ENCODE assay signal across 15 mouse cellular contexts in the genomic region with DNA sequence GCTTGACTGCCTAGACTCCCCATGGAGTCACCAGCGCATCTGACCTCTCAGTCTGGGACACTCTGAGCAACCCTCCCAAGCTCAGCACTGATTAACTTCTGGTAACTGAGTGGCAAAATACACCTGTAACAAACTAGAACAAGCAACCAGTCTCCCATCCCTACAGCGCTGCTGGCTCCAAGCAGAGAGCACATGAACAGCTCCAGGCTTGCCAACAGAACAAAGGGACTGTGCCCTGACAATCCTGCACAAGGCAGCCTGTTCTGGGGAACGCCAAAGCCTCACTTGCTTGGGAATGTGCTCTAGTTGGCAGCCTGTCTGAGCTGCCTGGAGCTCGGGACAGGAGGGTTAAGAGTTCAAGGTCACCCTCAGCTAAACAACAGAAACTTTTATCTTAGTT. TPM values are rescaled to one million over a fixed set of nuclear protein-coding genes. Genes with fewer than 3 reads are reported as not detected.
DNase-seq lines count a peak whose midpoint lies in the region; ATAC-seq lines count a peak whose summit lies in the region.
"Had no signal": no experiment of that assay in that cellular context is flagged by ENCODE, and none has a peak within 500 bp of the region (broad histone marks: within the 10 kb centered on the region; RNA-seq: fewer than 3 reads in every experiment).

No protein-coding gene starts in this region.

- H3K4me3 ChIP-seq in embryonic facial prominence, embryonic 13.5 days, result no peak overlapping the region
- no peak overlapping the region for H3K4me3 ChIP-seq in embryonic facial prominence, embryonic 10.5 days
- H3K4me3 ChIP-seq: intestine, embryonic 15.5 days; limb, embryonic 13.5 days; myocyte; stomach, embryonic 15.5 days had no signal

- H3K9me3 ChIP-seq in embryonic facial prominence, embryonic 13.5 days, result no peaks in the 10 kb centered on the region
- peaks cover 7% of the 10 kb centered on the region; the same call in 1 of the 2 replicates for H3K9me3 ChIP-seq in embryonic facial prominence, embryonic 10.5 days
- H3K9me3 ChIP-seq: intestine, embryonic 15.5 days; limb, embryonic 13.5 days; stomach, embryonic 15.5 days had no signal

- no peak for DNase-seq in embryonic facial prominence, embryonic 10.5 days (ENCODE audit: low spot score)
- DNase-seq in ES-CJ7 (ENCODE audit: low read depth, low spot score), result peak; percentile 83
- peak; percentile 62 for DNase-seq in heart, adult 8-10 months (ENCODE audit: low spot score)
- DNase-seq in kidney, adult 8-10 months, result peak; percentile 85 to 92
- no peak for DNase-seq in left cerebral cortex, adult 9 months (ENCODE audit: low spot score in 2 of 2)
- DNase-seq in natural killer cell, adult 2 months (ENCODE audit: low spot score in 2 of 2), result no peak
- DNase-seq: B cell, adult 2 months; cerebellum, adult 11 months had no signal

- no peak overlapping the region for H3K9ac ChIP-seq in embryonic facial prominence, embryonic 13.5 days
- H3K9ac ChIP-seq: intestine, embryonic 15.5 days; limb, embryonic 13.5 days; stomach, embryonic 15.5 days had no signal

- no peaks in the 10 kb centered on the region for H3K4me1 ChIP-seq in embryonic facial prominence, embryonic 13.5 days
- no peaks in the 10 kb centered on the region for H3K4me1 ChIP-seq in embryonic facial prominence, embryonic 10.5 days
- H3K4me1 ChIP-seq: intestine, embryonic 15.5 days; limb, embryonic 13.5 days; stomach, embryonic 15.5 days had no signal

- no peaks in the 10 kb centered on the region for H3K27me3 ChIP-seq in embryonic facial prominence, embryonic 13.5 days
- H3K27me3 ChIP-seq in embryonic facial prominence, embryonic 10.5 days (replicated peaks; ENCODE audit: low read depth, poor library complexity, severe bottlenecking), result no peaks in the 10 kb centered on the region
- H3K27me3 ChIP-seq: intestine, embryonic 15.5 days; limb, embryonic 13.5 days; stomach, embryonic 15.5 days had no signal

- 80% methylated on average over 4 of the region's 4 CpGs for WGBS in embryonic facial prominence, embryonic 13.5 days
- WGBS in embryonic facial prominence, embryonic 10.5 days, result 87% methylated on average over 4 of the region's 4 CpGs

- H3K36me3 ChIP-seq in embryonic facial prominence, embryonic 13.5 days, result peaks cover 76% of the 10 kb centered on the region
- H3K36me3 ChIP-seq in embryonic facial prominence, embryonic 10.5 days (replicated peaks), result peaks cover 90% of the 10 kb centered on the region

- no peak for ATAC-seq in embryonic facial prominence, embryonic 13.5 days (ENCODE audit: insufficient number of reproducible peaks, insufficient read depth, low FRiP score, low TSS enrichment, low read depth)
- ATAC-seq in megakaryocyte, adult 5-6 weeks (ENCODE audit: poor library complexity, severe bottlenecking), result no peak
- ATAC-seq: intestine, embryonic 15.5 days had no signal

- H3K27ac ChIP-seq in embryonic facial prominence, embryonic 13.5 days, result 0 out of 2 replicates have a peak overlapping the region, but pooled peaks have one; percentile 51
- H3K27ac ChIP-seq in embryonic facial prominence, embryonic 10.5 days (replicated peaks), result no peak overlapping the region
- H3K27ac ChIP-seq: intestine, embryonic 15.5 days; limb, embryonic 13.5 days; macrophage; stomach, embryonic 15.5 days had no signal

- H3K4me2 ChIP-seq in embryonic facial prominence, embryonic 13.5 days, result no peak overlapping the region
- H3K4me2 ChIP-seq: intestine, embryonic 15.5 days; limb, embryonic 13.5 days; stomach, embryonic 15.5 days had no signal

RNA-seq across cellular contexts. Expression of a gene that starts 14.2 kb away (rescaled TPM):
- polyA plus RNA-seq in embryonic facial prominence, embryonic 13.5 days (2015; fragmentation: Nextera tagmentation; extraction: Ambion mirVana), result 36.9 and 41.2 TPM in 2 replicates
- polyA plus RNA-seq in embryonic facial prominence, embryonic 10.5 days (2016; fragmentation: Nextera tagmentation; extraction: Ambion mirVana), result 11.6 and 13.8 TPM in 2 replicates
- 10 to 100 TPM; 54.4 to 95.0 (median 82.9) TPM for total RNA-seq in heart, adult 8-10 months (2022)
- 0.04 TPM in 1 of 2 replicates, not detected in the other for total RNA-seq in megakaryocyte, adult 5-6 weeks (2015)
- total RNA-seq in megakaryocyte, adult 5-6 weeks (2017), result 0.07 and 0.16 TPM in 2 replicates
- polyA plus RNA-seq: macrophage had no signal

RNA-seq across cellular contexts. Expression of a gene that starts 35.7 kb away (rescaled TPM):
- polyA plus RNA-seq in embryonic facial prominence, embryonic 13.5 days (2015; fragmentation: Nextera tagmentation; extraction: Ambion mirVana), result 210 and 222 TPM in 2 replicates
- polyA plus RNA-seq in embryonic facial prominence, embryonic 10.5 days (2016; fragmentation: Nextera tagmentation; extraction: Ambion mirVana), result 180 and 185 TPM in 2 replicates
- 100 to 1,000 TPM; 121 to 147 (median 136) TPM for total RNA-seq in heart, adult 8-10 months (2022)
- 80.2 and 90.4 TPM in 2 replicates for total RNA-seq in megakaryocyte, adult 5-6 weeks (2015)
- 293 and 315 TPM in 2 replicates for total RNA-seq in megakaryocyte, adult 5-6 weeks (2017)

RNA-seq across cellular contexts. Expression of a gene that starts 59.3 kb away (rescaled TPM):
- polyA plus RNA-seq in embryonic facial prominence, embryonic 13.5 days (2015; fragmentation: Nextera tagmentation; extraction: Ambion mirVana), result 1,180 and 1,188 TPM in 2 replicates
- 756 and 839 TPM in 2 replicates for polyA plus RNA-seq in embryonic facial prominence, embryonic 10.5 days (2016; fragmentation: Nextera tagmentation; extraction: Ambion mirVana)
- 100 to 1,000 TPM; 183 to 219 (median 204) TPM for total RNA-seq in heart, adult 8-10 months (2022)
- total RNA-seq in megakaryocyte, adult 5-6 weeks (2015), result 96.9 and 102 TPM in 2 replicates
- total RNA-seq in megakaryocyte, adult 5-6 weeks (2017), result 31.5 and 33.7 TPM in 2 replicates

Comparison
In these comparisons a context has a peak if more than half of its experiments do, and no peak if none do; other contexts are left out.
1. DNase-seq: peak in ES-CJ7 (single experiment), heart, adult 8-10 months (single experiment) and kidney, adult 8-10 months (2 of 2); none in embryonic facial prominence, embryonic 10.5 days (single experiment), left cerebral cortex, adult 9 months (0 of 2) and natural killer cell, adult 2 months (0 of 2).
2. RNA of a gene that starts 14.2 kb away (total RNA-seq): 54.4 to 95.0 TPM in heart, adult 8-10 months; 0.04 to 0.16 TPM in megakaryocyte, adult 5-6 weeks; every median in the first group is over 10 times any median in the second.